Mouse (Mus musculus) mouse trophoblast stem cell (cell line): ENCODE data around the gene Cd83.

Source experiments
- in situ Hi-C, 2 experiments: fragments of 300-500 bp; cut with MseI, MboI; formaldehyde crosslinking; loops; 2 replicates in 1 of 2; 3 replicates in 1 of 2; pipeline ENCODE4 v1.15.1; 2025

The Cd83 gene

DNA sequence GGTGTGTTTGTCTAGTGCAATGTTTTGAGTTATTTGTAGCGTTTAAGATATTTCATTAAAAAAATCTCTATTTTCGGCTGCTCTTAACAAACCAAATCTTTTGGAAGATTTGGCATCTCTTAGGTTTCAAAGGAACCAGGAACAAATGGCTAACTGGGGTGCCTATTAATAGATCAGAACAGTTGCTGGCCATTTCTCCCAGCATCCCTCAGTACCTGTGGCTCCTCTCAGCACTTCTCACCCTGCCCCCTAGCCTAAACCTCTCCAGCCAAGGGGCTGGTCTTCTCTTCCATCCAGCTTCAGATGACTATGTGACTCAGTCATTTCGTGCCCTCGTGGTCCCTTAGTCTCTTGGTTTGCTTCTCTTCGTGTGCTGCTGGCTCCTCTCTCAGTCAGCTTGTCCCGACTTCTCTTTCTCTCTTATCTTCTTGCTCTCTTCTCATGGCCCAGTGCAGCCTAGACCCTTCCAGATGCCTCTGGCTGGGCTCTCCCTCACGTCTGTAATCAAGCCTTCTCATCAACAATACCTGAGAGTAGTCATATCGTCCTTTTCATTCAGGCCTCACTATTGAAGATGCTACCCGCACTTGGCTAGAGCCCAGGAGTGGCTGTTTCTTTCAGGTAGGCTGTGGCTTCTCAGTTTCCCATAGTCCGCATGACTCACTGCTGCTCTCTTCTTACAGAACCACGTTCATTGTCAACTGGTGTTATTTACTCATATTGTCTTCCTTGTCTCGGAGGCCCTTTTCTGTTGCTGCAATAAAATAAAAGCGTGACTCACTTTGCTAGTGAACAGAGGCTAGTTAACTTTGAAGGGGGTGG is 9.8 kb upstream of the Cd83 start:
- in situ Hi-C loops, result no loop called here

DNA sequence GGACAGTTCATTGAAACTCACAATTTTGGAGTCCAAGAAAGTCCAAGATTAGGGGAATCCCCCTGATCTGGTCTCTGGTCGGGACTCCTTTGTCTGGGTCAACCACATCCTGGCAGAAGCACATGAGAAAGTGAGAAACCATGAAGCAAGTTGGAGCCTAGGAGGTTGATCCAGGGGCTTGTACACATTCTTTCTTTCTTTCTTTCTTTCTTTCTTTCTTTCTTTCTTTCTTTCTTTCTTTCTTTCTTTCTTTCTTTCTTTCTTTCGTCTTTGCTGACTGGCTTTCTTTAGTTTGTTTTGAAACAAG is 9.2 kb upstream of the Cd83 start:
- in situ Hi-C loops, result no loop called here

DNA sequence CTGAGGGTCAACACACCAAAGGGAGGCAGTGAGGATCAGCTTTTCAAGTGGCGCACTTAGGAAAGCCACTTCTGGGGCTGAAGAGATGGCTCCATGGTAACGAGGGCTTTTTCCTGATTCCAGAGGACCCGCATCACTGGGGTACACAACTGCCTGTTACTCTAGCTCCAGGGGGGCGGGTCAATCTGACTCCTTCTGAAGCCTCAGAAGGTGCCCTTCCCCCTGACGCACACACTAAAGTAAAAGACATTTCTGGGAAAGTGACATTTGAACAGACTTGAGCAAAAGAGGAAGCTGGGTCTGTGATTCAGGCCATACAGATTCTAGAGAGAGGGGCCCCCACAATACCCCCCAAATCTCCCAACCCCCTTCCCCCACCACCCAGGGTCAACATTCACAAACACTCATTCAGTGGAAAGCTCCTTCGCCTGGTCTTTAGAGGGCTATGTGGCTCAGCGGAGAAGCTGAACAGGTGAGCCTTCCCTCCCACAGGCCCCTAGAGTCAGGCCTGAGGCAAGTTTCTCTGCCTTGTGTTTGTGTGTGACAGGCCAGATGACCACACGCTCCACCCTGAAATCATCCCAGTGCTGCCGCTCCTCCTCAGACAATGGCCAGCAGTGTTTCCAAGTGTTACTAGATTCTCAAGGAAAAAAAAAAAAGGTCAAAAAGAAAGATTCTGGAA is 7.1 kb upstream of the Cd83 start:
- in situ Hi-C loops, result no loop called here

DNA sequence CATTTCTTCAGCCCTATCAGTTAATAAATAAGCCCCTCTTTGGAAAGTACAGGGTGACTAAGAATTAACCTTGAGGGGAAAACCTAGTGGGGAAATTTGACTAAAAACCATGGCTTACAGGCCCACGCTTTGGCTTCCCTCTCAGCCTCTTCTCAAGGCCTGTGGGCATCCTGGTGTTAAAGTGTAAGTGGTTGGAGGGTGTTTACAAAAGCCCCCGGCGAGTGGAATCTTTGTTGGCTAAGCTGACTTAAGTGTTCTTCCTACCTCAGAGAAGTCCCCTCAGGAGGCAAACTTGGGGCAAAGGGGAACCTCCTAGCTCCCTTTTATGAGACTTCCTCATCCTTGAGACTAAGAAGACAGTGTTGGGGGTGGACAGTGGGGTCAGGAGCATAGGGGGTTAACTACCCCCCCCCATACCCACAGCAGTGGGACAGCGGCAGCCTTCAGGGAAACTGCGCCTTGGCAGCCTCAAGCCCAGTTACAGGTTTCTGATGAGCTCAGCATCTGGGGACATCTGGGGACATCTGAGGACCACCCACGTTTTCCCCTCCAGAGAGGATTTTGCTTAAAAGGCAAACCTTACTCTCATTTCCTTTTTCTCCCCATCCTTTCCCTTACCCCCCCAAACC is 6.4 kb upstream of the Cd83 start:
- in situ Hi-C loops, result no loop called here

DNA sequence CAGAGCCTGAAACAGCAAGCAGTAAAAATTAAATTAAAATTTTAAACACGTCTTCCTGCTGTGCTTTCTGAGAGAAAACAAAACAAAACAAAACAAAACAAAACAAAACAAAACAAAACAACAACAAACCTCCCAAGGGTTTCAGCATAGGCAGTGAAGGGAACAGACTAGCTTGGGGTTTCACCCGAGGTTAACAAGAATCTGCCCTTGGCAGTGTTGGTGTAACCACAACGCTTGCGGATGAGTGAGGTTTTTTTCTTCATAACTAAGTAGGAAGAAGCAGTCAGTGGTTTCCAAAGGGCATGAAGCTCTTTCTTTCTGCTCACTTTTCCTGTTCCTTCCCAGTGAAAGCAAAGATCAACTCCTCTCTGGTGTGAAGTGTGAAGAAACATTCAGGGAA is 5.6 kb upstream of the Cd83 start:
- in situ Hi-C loops, result no loop called here

DNA sequence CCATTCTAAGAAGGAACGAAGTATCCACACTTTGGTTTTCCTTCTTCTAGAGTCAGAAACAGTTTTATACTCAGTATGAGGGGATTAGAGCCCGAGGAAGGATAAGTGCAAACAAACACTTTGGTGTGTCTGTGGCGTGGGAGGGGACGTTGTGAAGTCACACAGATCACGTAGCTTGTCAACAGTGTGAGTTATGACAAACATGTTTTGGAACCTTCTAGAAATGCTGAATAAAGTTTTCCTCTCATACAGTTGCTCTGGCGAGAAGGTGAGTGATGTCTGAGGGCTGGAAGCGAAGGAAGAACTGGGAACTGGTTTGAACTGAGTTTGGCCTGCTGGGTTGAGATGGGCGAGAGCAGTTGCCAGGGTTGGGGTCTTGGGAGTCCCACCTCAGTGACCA is 4.5 kb upstream of the Cd83 start:
- in situ Hi-C loops, result no loop called here

DNA sequence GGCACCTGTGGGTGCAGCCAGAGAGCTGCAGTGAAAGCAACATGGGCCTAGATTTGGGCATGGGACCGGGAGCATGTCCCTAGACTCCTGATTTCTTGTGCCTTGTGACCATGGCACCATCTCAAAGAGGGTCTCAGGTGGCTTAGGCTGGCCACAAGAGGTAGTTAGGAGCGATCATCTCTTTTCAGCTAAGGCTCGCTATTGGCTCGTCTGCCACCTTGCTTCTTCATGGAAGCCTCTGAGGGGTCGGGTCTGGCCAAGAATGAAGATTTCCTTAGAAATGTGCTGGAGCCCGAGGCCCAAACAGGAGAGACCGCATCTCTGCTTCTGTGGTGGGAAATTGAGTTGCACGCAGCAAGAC is 1.1 kb downstream of the Cd83 start:
- in situ Hi-C loops, result no loop called here

DNA sequence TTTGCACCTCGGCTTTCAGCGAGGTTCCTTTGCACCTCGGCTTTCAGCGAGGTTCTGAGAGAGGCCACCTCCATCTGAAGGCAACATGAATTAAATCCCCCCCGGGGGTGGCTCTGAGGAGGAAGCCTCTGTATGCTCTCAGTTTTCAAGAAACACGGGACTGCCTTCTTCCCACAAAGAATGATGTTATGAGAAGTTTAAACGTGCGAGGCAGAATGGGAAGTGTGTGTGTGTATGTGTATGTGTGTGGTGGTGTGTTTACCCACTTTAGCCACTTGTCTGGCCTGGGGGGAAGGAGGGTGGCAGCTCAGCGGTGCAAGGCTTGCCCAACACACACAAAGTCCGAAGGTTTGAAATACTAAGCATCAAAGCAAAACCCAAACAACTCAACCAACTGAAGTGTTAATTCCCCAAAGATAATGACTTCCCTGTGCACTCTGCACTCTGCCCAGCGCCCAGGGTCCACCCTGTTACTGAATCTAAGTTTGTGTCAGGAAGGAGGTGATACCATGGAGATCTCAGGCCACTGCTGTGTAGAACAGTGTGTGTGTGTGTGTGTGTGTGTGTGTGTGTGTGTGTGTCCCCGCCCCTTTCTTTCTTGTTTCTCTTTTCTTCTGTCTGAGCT is 1.7 kb downstream of the Cd83 start:
- in situ Hi-C loops, result no loop called here

DNA sequence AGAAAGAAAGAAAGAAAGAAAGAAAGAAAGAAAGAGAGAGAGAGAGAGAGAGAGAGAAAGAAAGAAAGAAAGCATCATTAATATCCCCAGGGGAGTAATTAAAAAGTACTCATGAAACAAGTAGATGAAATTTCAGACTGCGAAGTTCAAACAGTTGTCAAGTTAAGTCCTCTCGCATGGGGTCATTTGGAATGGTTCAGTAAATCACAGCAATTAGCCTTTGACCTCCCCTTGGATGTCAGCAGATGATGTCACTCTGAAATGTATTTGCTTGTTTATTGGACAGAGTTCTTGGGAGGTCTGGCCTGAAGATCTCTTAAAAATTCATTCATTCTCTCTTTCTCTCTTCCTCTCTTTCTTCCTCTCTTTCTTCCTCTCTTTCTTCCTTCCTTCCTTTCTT is 2.7 kb downstream of the Cd83 start:
- in situ Hi-C loops, result no loop called here

DNA sequence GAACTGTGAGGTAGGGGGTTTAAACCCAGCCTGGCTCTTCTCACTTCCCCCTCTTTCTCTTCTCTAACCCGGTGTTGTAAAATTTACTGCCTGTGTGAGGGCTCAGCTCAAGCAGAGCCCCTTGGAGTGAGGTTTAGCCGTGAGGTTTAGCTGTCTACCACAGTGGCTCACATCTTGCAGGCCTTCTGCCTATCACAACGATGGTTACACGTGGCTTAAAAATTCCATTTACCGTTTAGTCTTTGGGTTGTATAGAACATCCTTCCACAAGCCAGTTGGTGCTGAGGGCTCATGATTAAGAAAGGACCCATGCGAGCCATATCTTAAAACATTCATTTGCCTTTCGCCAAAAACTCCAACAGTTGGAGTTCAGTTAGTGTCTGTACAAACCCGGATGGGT is 3.5 kb downstream of the Cd83 start:
- in situ Hi-C loops, result no loop called here

DNA sequence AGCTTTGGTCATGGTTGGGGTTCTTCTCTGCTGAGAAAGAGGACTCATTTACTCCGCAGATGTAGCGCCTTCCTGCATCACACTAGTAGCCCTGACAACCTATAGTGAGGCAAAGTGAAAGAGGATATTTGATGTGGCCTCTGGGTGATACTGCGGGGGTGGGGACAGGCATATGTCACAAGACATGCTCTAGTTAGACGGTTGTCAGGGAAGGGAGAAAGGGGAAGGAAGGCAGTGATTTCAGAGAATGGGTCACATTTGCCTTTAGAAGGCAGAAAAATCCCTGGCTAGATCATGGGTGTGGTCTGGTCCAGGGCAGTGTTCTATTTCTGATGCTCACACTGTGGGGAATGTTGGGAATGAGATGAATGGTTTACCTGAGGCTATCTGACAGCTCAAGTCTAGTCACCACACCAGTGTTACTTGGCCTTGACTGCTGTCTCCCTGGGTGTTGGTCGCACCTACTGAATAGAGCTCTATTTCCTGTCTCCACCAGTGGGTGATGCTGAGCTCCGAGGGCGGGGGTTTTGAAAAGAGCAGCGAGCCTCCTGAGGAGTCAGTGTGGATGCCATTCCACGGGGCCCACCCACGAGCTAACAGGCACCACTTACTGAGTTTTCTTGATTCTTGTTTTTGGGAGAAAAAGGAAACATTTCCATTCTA is 4.5 kb downstream of the Cd83 start:
- in situ Hi-C loops, result no loop called here

DNA sequence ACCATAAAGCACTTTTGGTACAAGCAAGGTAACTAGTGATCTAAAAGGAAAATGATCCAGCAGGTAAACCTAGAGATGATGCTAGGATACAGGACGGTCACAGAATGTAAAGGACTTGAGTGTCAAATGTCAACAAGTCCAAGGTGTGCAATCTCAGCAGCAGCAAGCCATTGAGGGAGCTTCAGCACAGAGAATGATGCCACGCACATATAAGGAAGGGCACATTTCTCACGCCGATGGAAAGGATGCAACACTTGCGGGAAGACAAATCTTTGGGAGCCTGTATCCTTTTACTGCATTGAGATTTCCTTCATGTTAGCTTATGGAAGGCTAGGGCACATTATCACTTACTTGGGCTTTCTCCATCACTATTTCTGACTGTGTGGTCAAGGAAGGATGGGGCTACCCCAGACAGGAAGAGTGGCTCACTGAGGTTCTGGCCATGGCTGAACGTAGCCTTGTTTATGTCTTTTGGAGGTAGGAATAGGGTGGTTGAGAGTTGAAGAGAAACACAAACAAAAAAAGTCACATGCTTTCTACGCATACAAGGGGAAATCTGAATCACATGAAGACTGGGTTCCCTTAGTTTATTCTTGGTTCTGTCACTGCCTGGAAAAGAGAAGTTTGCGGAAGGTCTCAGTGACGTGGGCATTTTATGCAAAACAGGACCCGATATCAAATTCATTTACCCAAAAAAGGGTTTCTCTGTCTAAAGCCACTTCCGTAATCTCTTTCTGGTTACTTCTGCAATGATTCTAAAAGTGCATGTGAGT is 5.8 kb downstream of the Cd83 start:
- in situ Hi-C loops, result no loop called here

DNA sequence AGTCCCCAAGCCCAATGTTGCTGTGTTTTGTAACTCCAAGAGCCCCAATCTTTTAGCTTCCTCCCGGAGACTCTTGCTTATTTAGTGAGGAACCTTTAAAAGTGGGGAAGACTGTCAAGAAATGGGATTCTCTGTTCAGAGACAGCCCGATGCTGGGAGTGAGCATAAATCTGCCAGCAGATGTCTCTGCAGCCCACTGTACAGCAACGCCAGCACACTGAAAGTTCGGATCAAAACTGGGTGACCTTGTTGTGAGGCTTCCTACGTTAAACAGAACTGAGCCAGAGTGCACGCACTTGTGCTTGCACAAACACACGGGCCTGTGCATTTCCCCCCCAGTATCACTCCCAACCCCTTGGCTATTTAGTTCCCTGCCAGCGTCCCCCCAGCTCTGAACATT is 10.8 kb downstream of the Cd83 start:
- in situ Hi-C loops, result no loop called here

DNA sequence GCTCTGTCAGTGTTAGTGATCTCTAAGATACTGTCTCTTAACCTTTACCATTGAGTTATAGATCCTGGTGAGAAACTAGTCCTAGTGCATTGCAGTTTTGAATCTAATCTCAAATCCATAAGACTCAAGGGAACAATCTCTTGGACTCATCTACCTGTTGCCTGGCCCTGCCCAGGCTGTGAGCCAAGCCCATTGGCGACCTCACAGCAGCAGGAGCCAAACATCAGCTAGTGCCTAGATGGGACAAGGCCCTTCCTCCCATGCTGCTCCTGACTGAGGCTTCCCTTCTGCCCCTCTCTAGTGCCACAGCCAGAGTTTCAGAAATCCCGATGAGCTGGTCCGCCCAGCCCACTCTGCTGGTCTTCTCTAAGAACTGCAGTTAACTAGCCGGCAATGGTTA is 14.1 kb downstream of the Cd83 start:
- in situ Hi-C loops, result no loop called here

DNA sequence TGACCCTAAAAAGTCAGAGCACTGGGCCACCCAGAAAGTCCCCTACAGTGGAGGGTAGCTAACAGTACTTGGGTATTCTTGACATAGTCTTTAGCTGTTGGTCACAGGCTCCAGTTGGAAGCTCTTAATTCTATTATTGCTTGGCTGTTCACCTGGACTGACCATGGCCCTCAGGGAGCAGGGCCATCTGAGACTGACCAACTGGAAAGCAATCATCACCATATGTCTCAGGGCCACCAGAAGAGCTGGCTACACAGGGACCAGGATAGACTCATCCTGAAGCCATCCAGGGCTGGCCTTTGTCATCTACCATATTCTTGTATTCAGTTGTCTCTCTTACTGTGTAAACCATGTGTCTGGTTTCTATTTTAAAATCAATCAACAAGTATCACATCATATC is 15.6 kb downstream of the Cd83 start:
- in situ Hi-C loops, result loop anchor here in 1 of 2 experiments (5.0 kb wide), 1 partner anchor 38 kb away; no protein-coding TSS in a partner anchor

DNA sequence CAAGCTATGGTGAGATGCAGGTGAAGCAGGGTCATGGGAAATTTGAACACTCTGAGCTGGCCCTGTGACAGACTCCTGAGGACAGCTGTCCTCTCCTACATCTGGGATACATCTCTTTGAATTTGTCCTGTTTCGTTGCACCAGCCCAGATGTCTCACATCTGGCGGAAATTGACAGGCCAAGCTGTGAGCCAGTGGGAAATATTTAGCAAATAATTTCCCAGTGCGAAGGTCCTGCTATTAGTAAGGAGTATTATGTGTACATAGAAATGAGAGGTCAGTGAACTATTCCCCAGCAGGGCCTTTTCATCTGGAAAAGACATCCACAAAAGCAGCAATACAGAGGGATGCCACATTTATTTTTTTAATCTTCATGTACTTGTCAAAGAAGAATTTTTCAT is 17.4 kb downstream of the Cd83 start:
- in situ Hi-C loops, result loop anchor here in 1 of 2 experiments (5.0 kb wide), 1 partner anchor 40 kb away; no protein-coding TSS in a partner anchor

DNA sequence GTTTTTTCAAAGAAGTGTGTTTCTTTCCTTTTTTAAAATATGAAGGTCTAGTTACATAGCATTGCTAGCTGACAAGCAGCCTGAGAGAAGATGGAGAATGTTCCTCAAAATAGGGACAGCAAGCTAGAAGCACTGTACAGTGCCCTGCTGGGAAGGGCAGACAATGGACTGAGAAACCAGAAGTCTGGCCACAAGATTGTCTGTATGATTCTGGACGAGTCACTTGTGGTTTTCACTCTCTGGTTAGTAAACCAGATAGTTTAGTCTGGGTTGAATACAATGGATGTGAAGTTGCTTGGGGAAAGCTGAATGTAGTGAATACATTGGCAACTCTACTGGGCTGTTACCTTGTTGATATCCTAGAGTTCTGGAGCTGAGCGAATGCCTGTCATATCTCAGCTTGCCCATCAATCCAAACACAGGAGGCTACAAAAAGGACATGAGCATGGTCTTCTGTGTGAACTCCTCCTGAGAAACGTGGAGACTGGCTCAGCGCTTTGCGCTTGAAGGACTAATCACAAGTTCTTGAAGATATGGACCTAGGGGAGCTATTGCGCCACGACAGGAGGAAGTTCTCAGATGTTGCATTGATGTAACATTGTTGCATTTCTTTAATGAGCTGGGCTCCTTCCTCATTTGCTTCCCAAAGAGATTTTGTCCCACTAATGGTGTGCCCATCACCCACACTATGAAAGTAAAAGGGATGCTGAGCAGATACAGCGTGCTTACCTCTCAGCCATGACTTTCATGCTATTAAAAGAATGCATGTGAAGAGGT is 18.0 kb downstream of the Cd83 start:
- in situ Hi-C loops, result loop anchor here in 1 of 2 experiments (5.0 kb wide), 1 partner anchor 40 kb away; no protein-coding TSS in a partner anchor

DNA sequence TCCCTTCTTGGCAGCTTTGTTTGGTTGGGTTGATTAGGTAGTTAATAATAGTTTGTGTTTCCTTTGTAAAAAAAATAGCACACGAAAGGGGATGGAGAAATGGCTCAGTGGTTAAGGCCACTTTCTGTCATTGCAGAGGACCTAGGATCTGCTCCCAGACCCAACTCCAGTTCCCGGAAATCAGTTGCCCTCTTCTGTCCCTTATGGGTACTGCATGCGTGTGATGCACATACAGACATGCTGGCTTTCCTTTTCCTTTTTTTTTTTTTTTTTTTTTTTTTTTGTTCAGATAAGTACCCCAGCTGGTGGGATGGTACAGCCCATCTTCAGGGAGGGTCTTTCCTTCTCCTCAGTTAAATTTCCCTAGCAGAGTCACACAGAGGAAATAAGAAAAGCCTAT is 20.1 kb downstream of the Cd83 start:
- in situ Hi-C loops, result loop anchor here in 1 of 2 experiments (5.0 kb wide), 1 partner anchor 42 kb away; no protein-coding TSS in a partner anchor

DNA sequence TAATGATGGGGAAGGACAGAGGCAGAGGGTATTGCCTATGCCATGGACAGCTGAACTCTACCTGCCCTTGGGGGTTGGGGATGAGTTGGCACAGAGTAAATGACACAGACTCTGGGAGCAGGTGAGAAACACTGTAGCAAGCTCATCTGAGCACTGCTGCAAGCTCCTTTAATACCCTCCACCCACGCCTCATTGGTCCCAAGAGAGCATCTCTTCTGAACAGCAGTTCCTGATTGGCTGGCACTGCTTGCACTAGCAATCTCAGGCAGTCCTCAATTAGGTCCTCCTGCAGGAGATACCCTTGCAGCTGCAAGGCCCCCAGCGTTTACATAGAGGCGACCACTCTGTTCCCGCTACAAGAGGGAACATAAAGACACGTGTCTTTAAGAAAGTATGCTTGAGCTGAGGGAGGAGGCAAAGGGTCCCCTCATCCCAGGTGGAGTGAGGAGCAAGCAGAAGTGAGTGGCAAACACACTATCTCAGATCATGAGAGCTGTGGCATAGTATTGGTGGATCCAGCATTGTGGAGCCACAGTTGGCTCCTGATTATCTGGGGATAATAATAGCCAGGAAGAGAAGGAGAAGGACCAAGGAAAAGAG is 20.7 kb downstream of the Cd83 start:
- in situ Hi-C loops, result no loop called here
